Mouse (Mus musculus) frontal cortex, postnatal 10 days (tissue): ENCODE data around the gene Kbtbd4.

Experiments used
- DNase-seq, 2 experiments: peaks; one replicate each; pipeline ENCODE4 v3.0.0; 2022; ENCODE audit warnings: low spot score in 2 of 2, mixed read lengths in 1 of 2

The Kbtbd4 gene

DNA sequence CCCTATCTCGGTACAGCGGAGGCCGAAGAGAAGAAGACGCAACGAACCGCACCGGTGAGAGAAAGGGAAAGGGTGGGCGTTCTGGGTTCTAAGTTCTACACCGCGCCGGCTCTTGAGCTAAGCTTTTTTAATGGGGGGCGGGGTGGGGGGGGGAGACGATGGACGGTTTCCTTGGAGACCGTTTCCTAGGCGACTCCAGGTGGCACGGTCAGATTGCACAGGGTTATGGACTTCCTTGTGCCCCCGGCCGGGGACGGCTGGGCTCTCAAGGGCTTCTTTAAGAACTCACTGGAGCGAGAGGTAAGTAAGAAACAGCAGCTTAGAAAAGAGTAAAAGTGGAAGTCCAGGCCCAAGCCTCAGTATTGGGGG, 300 bp downstream of the Kbtbd4 start:
- no peak for DNase-seq

DNA sequence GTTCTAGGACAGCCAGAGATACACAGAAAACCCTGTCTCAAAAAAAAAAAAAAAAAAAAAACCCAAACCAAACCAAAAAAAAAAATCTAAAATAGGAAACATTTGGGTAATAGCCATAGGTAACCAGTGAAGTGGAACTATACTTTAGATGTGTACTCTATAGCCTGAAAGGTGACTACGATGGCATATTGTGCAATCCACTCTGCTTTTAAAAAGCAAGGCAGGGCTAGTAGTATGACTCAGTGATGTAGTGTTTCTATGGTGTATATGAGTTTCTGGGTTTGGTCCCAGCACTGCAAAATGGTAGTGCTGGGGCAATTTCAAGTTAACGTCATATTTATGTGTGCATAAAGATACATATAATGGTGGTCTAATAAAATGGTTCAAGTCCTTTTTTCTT, 2.2 kb downstream of the Kbtbd4 start:
- DNase-seq: no peak

DNA sequence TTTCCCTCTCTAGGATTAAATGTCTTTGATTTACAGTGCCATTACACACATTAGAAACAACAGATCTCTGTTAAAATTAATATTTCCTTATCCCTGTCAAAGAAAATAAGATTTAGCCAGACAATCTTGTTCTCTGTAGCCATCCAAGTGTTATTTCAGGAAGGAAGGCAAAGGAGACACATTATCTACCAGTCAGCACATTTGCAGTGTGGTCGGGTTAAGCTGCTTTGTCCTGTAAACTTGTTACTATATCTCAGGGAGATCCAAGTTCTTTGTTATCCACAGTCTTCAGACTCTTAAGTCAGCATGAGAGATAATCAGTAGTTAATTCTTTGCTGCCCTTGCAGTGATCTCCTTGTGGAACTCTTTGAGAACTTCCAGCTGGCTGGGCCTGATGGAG, 6.3 kb downstream of the Kbtbd4 start:
- no peak for DNase-seq

DNA sequence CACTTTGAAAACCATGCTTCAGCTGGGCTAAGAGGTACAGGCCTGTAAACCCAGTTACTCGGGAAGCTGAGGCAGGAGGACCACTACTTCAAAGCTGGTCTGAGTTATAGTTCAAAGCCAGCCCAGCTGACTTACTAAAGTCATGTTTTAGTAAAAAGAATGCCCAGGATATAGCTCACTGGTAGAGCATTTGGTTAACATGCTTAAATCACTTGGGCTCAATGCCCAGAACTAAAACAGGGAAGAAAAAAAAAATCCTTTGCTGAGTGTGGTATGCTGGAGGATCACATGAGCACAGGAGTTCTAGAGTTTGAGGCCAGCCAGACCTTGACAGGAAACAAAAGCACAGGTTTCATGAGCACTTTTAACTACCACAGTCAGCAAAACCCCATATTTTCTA, 7.1 kb downstream of the Kbtbd4 start:
- no peak for DNase-seq

DNA sequence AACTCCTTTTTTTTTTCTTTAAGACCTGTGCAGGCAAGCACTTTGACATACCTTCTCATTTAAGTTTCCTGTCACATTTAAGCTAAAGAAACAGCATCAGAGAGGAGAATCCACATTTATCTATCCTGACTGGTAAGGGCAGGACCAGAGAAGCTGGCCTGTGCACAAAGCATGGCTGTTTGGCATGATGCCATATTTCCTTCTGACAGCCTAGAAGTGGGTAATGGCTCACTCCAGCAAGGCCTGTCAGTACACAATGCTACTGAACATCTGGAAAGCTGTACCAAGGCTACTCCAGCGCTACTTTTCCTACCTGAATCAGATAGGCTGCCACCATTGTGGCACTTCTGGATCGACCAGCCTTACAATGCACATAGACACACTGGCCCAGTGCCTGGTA, 9.1 kb downstream of the Kbtbd4 start:
- DNase-seq: no peak

DNA sequence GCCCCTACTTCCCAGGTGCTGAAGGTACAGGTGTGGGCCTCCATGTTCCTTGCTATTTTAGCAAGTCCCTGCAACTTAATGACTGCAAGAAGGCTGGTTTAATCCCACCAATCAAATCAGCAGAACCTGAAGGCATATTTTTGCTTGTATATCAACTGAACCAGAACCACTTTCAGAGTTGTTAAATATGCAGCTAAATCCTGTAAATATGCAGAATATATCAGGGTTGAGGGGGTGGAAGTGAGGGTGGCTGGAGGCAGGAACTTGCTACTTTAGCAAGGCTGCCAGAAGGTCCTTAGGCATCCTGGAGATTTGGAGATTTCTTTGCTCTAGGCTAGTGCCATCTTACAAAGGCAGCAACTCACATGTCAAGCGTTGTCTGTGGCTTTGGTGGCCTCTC, 11.0 kb downstream of the Kbtbd4 start:
- DNase-seq: no peak

DNA sequence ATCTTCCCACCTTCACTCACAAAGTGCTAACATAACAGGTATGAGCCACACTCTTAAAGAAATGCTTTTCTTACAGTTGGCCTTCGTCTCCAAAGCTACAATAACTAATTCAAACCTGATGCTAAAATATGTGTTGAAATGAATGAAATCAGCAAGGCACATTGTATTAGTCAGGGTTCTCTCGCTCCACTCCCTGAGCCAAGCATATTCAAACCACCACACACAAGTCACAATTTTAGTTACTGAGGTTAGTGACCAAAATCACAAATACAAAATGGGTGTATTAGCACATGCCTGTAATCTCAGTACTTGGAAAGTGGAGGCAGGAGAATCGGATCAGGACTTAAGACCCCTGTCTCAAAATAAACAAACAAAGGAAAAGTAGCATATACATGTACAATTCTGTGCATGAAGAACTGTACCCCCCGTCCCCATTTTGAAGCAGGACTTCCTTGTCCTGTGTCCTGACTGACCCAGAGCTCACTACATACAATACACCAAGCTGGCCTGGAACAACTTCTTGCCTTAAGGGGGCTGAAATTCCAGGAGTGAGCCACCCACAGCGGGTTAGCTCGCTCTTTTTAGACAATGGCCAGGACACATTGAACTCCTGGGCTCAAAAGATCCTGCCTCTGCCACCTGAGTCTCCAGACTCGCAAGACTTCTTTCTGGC, 12.2 kb downstream of the Kbtbd4 start:
- DNase-seq: no peak

DNA sequence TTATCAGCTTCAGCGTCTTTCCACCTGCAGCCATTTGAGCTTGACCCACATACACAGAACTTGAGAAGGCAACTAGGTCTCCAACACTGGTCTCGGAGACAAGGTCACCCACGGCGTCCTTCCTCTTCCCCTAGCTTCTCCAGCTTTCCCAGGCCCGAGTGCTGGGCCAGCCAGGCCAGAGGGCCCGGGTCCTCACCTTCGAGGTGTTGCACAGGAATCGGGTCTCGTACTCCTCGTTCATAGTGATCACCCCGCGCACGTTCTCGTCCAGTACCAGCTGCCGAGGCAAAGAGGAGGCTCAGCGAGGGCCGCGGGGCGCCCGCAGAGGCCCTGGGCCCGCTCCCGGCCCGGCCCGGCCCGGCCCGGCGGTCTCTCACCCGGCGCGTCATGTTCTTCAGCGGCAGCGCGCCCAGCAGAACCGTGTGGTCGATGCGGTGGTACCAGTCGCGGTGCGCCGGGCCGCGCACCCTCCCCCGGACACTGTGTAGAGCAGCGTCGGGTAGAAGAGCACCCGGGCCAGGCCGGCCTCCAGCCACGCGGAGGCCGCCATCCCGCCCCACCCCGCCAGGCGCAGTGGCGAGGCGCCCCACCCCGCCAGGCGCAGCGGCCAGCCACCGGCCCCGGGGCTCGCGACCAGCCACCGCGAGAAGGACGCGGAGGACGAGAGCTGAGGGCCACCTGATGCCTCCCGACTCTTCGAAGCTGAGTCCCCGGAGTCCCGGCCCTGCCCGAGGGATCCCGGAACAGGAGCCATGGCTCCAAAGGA, 12.9 kb downstream of the Kbtbd4 start:
- DNase-seq: peak; percentile 48 to 58

- no peak for DNase-seq
Observed at GRCm38 (mm10) chr2:90917999-90918698, 13.6 kb downstream of the Kbtbd4 start.

- DNase-seq: no peak
Observed at GRCm38 (mm10) chr2:90921178-90921577, 16.6 kb downstream of the Kbtbd4 start.

- DNase-seq: no peak
Observed at GRCm38 (mm10) chr2:90922636-90923035, 18.1 kb downstream of the Kbtbd4 start.

- no peak for DNase-seq
Observed at GRCm38 (mm10) chr2:90928566-90928965, 24.0 kb downstream of the Kbtbd4 start.

- DNase-seq: no peak
Observed at GRCm38 (mm10) chr2:90931829-90932228, 27.3 kb downstream of the Kbtbd4 start.

- no peak for DNase-seq
Observed at GRCm38 (mm10) chr2:90932273-90932672, 27.7 kb downstream of the Kbtbd4 start.

GRCm38 (mm10) chr2:90938362-90938761, 33.8 kb downstream of the Kbtbd4 start:
- DNase-seq: no peak

GRCm38 (mm10) chr2:90939750-90940149, 35.2 kb downstream of the Kbtbd4 start:
- DNase-seq: no peak

- DNase-seq: peak; percentile 66 to 81
Observed at GRCm38 (mm10) chr2:90940233-90941229, 36.0 kb downstream of the Kbtbd4 start, which contains the start of gene Celf1. Gene Celf1, plus strand, starts transcription at chr2:90940382.

DNA sequence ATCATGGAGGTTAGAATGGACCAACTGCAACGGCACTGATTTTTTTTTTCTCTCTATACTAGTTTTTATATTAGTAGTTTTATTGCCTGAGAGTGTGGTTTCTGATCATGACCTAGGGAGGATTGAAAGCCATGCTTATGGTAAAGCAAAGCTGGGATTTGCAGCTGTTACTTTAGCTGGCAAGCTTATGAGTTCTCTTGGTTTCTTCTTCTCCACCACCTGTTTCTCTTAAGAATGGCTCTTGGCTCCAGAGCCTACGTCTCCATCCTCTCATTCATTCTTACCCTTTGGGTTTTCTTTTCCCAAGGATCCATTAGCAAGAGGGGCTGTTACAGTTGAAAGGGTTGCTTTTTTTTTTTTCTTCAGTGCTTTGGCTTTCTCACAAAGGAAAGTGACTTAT, 37.2 kb downstream of the Kbtbd4 start:
- DNase-seq: no peak

- no peak for DNase-seq
Observed at GRCm38 (mm10) chr2:90950149-90950548, 45.6 kb downstream of the Kbtbd4 start.

- DNase-seq: no peak
Observed at GRCm38 (mm10) chr2:90950582-90951194, 46.1 kb downstream of the Kbtbd4 start.

GRCm38 (mm10) chr2:90953461-90953860, 48.9 kb downstream of the Kbtbd4 start:
- no peak for DNase-seq
